Mouse (Mus musculus) thymus, adult 2 months (tissue): Measurements from ENCODE around the gene Gpr143. TPM values are rescaled to one million over a fixed set of nuclear protein-coding genes. Genes with fewer than 3 reads are reported as not detected.
"Not testable (repeated sequence)": the region's sequence is repeated elsewhere in the genome, so short reads cannot be mapped to it uniquely, and the experiment has no call there.

Experiments
- DNase-seq: peaks from one replicate; pipeline ENCODE4 v3.0.0; 2021
- H3K27ac ChIP-seq: fragments of 200-500 bp; 2 replicates; pipeline ENCODE4 v1.5.1; 2012; ENCODE audit warnings: low read length, control low read depth; ENCODE audit not compliant: control insufficient read depth, insufficient read depth
- H3K27me3 ChIP-seq: fragments of 200-500 bp; 2 replicates; pipeline ENCODE4 v1.6.1; 2012; ENCODE audit warnings: mild to moderate bottlenecking, low read length, moderate library complexity, mixed read lengths; ENCODE audit not compliant: control insufficient read depth, insufficient read depth
- H3K36me3 ChIP-seq: fragments of 200-500 bp; 2 replicates; pipeline ENCODE4 v1.6.1; 2012; ENCODE audit warnings: mild to moderate bottlenecking, low read length, moderate library complexity; ENCODE audit not compliant: control insufficient read depth, insufficient read depth
- H3K4me1 ChIP-seq: fragments of 200-500 bp; replicated peaks from 2 replicates; pipeline ENCODE4 v1.6.1; 2012; ENCODE audit warnings: low read length; ENCODE audit not compliant: control insufficient read depth, insufficient read depth
- H3K4me3 ChIP-seq: fragments of 200-500 bp; 2 replicates; pipeline ENCODE4 v1.5.1; 2012; ENCODE audit warnings: mild to moderate bottlenecking, low read length, control low read depth, moderate library complexity; ENCODE audit not compliant: control insufficient read depth, insufficient read depth
- CTCF ChIP-seq: fragments of 200-500 bp; IDR thresholded peaks from 2 replicates; pipeline ENCODE4 v1.5.1; 2012; ENCODE audit warnings: mild to moderate bottlenecking, control low read depth, low read length, moderate library complexity, borderline replicate concordance; ENCODE audit not compliant: control insufficient read depth, poor library complexity, insufficient read depth; ENCODE audit errors: extremely low read depth
- POLR2A ChIP-seq: fragments of 200-500 bp; IDR thresholded peaks from 2 replicates; pipeline ENCODE4 v1.6.1; 2012; ENCODE audit warnings: mild to moderate bottlenecking, low read length, control low read depth, moderate library complexity; ENCODE audit not compliant: control insufficient read depth, poor library complexity, insufficient read depth; ENCODE audit errors: extremely low read depth
- WGBS: fragments of 180-500 bp; shearing (Covaris S2); methylation state at CpG from one replicate; pipeline ENCODE4 v1.1.7; 2018; 5-methylcytosine and 5-hydroxymethylcytosine counted together
- polyA plus RNA-seq: library from polyadenylated mRNA; depleted of rRNA; stranded (reverse); fragments of >200 nt; gene quantifications from 2 replicates; pipeline ENCODE4 v1.2.3, GENCODE M21; 2012; rRNA removed

The Gpr143 gene
- polyA plus RNA-seq, 1 experiment = 0.11 TPM

GRCm38 (mm10) chrX:152788611-152789010 lies 6.9 kb downstream of the Gpr143 start:
- no peak for DNase-seq
- H3K27me3 ChIP-seq = no peaks in the 10 kb centered on the region
- no peaks in the 10 kb centered on the region for H3K4me1 ChIP-seq
- H3K27ac ChIP-seq = no peak overlapping the region
- H3K36me3 ChIP-seq = no peaks in the 10 kb centered on the region
- TF ChIP-seq CTCF (no peak), POLR2A (no peak)
- 90% methylated on average over 2 of the region's 2 CpGs for WGBS
- no peak overlapping the region for H3K4me3 ChIP-seq

GRCm38 (mm10) chrX:152805317-152805716 lies 23.6 kb downstream of the Gpr143 start:
- no peaks in the 10 kb centered on the region for H3K36me3 ChIP-seq
- no peaks in the 10 kb centered on the region for H3K4me1 ChIP-seq
- no peaks in the 10 kb centered on the region for H3K27me3 ChIP-seq
- TF ChIP-seq POLR2A (no peak), CTCF (no peak)
- DNase-seq = no peak
- H3K4me3 ChIP-seq = no peak overlapping the region
- H3K27ac ChIP-seq = no peak overlapping the region

GRCm38 (mm10) chrX:152813339-152813738 lies 31.6 kb downstream of the Gpr143 start:
- no peak overlapping the region for H3K4me3 ChIP-seq
- DNase-seq = no peak
- 8% methylated on average over 3 of the region's 3 CpGs for WGBS
- H3K36me3 ChIP-seq = no peaks in the 10 kb centered on the region
- no peak overlapping the region for H3K27ac ChIP-seq
- TF ChIP-seq POLR2A (no peak), CTCF (no peak)
- H3K27me3 ChIP-seq = no peaks in the 10 kb centered on the region
- H3K4me1 ChIP-seq = no peaks in the 10 kb centered on the region

GRCm38 (mm10) chrX:152818996-152819395 lies 37.3 kb downstream of the Gpr143 start:
- Histone ChIP-seq H3K27me3 (no peaks in the 10 kb centered on the region), H3K27ac (no peak overlapping the region), H3K4me3 (no peak overlapping the region), H3K36me3 (no peaks in the 10 kb centered on the region), H3K4me1 (no peaks in the 10 kb centered on the region)
- no peak for DNase-seq
- no peak for TF ChIP-seq POLR2A

- not testable (repeated sequence) for DNase-seq, H3K36me3 ChIP-seq, H3K4me1 ChIP-seq, H3K27ac ChIP-seq, H3K4me3 ChIP-seq, H3K27me3 ChIP-seq
- no CpG with 5 or more reads among the region's 1 CpGs for WGBS
Measured at GRCm38 (mm10) chrX:152831003-152831550, 49.4 kb downstream of the Gpr143 start.

GRCm38 (mm10) chrX:152834940-152835339 lies 53.2 kb downstream of the Gpr143 start:
- H3K27me3 ChIP-seq, H3K36me3 ChIP-seq, H3K4me1 ChIP-seq, DNase-seq, H3K4me3 ChIP-seq, H3K27ac ChIP-seq: not testable (repeated sequence)
- WGBS = 24% methylated on average over 5 of the region's 5 CpGs

- Histone ChIP-seq H3K4me1 (no peaks in the 10 kb centered on the region), H3K4me3 (no peak overlapping the region), H3K27me3 (no peaks in the 10 kb centered on the region), H3K27ac (no peak overlapping the region), H3K36me3 (no peaks in the 10 kb centered on the region)
- TF ChIP-seq POLR2A (no peak), CTCF (no peak)
- no peak for DNase-seq
- WGBS = 94% methylated on average over 3 of the region's 3 CpGs
Measured at GRCm38 (mm10) chrX:152855076-152855772, 73.5 kb downstream of the Gpr143 start.

Other genes starting within 250 kb of the Gpr143 start
- gene Cldn34a, start 218.6 kb upstream of the Gpr143 start, polyA plus RNA-seq = not detected in 2 replicates
- 1.3 and 1.5 TPM in 2 replicates for gene Shroom2, start 12.5 kb upstream of the Gpr143 start, polyA plus RNA-seq
- not detected in 2 replicates for gene Usp51, start 224.5 kb downstream of the Gpr143 start, polyA plus RNA-seq